Comparison of ENCODE assay signal across 15 mouse cellular contexts in the genomic region with DNA sequence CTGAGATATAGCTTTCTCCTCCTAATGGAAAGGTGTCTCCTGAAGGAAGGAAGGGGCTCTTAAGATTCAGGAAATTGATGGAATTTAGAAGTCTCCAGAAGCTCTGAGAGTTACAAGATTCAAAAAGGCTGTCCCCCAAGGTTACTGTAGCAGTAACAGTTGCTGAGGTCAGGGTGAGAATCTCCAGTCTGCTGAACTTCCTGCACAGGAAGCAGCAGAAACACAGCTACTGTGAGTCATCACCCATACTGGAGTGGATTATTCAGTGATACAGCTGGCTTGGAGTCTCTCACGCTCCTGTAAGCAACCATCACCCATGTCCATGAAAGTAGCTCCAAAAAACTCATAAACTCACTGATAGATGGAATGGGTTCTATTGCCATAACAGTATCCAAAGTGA.
"Had no signal": no experiment of that assay in that cellular context is flagged by ENCODE, and none has a peak within 500 bp of the region (broad histone marks: within the 10 kb centered on the region; RNA-seq: fewer than 3 reads in every experiment).

No protein-coding gene starts in this region.

- DNase-seq: kidney, postnatal 14 days; layer of hippocampus, adult 9-11 months; layer of hippocampus, postnatal 36 days; liver, embryonic 13.5 days; liver, postnatal 0 days; lung, postnatal 14 days; right cerebral cortex, postnatal 14 days; thymus, adult 2 months; thymus, postnatal 25 days had no signal

- H3K27me3 ChIP-seq: limb, embryonic 15.5 days; liver, embryonic 13.5 days; lung, embryonic 15.5 days; megakaryocyte, embryonic 14.5 days; midbrain, embryonic 12.5 days; stomach, embryonic 15.5 days had no signal

- H3K9me3 ChIP-seq: limb, embryonic 15.5 days; liver, embryonic 13.5 days; lung, embryonic 15.5 days; megakaryocyte, embryonic 14.5 days; midbrain, embryonic 12.5 days; stomach, embryonic 15.5 days had no signal

- H3K36me3 ChIP-seq: limb, embryonic 15.5 days; liver, embryonic 13.5 days; lung, embryonic 15.5 days; midbrain, embryonic 12.5 days; stomach, embryonic 15.5 days had no signal

- H3K4me2 ChIP-seq: limb, embryonic 15.5 days; liver, embryonic 13.5 days; lung, embryonic 15.5 days; midbrain, embryonic 12.5 days; stomach, embryonic 15.5 days had no signal

- H3K27ac ChIP-seq: limb, embryonic 15.5 days; liver, embryonic 13.5 days; lung, embryonic 15.5 days; macrophage; midbrain, embryonic 12.5 days; stomach, embryonic 15.5 days had no signal

- ATAC-seq: liver, postnatal 0 days had no signal

- H3K4me1 ChIP-seq: limb, embryonic 15.5 days; liver, embryonic 13.5 days; lung, embryonic 15.5 days; midbrain, embryonic 12.5 days; stomach, embryonic 15.5 days had no signal

- H3K9ac ChIP-seq: limb, embryonic 15.5 days; liver, embryonic 13.5 days; liver, postnatal 0 days; lung, embryonic 15.5 days; midbrain, embryonic 12.5 days; stomach, embryonic 15.5 days had no signal

- H3K4me3 ChIP-seq: limb, embryonic 15.5 days; liver, embryonic 13.5 days; lung, embryonic 15.5 days; megakaryocyte, embryonic 14.5 days; midbrain, embryonic 12.5 days; stomach, embryonic 15.5 days had no signal
